ENCODE assay signal across 21 mouse cellular contexts in genomic region chr9:112715197-112715762, GRCm38 (mm10).
A peak's percentile ranks its signal among the peaks of the same experiment; 100 is the strongest.
DNase-seq lines count a peak whose midpoint lies in the region; ATAC-seq lines count a peak whose summit lies in the region.
"Had no signal": no experiment of that assay in that cellular context is flagged by ENCODE, and none has a peak within 500 bp of the region (broad histone marks: within the 10 kb centered on the region; RNA-seq: fewer than 3 reads in every experiment).

No protein-coding gene starts in this region.

- 0 out of 2 replicates have a peak, but pooled peaks cover 4% of the 10 kb centered on the region for H3K9me3 ChIP-seq in hindbrain, embryonic 12.5 days (replicated peaks)
- H3K9me3 ChIP-seq in hindbrain, embryonic 14.5 days (ENCODE audit: control insufficient read depth, low read length) = 0 out of 2 replicates have a peak, but pooled peaks cover 3% of the 10 kb centered on the region
- H3K9me3 ChIP-seq in neural tube, embryonic 11.5 days (ENCODE audit: control insufficient read depth, low read length) = no peaks in the 10 kb centered on the region
- H3K9me3 ChIP-seq in neural tube, embryonic 15.5 days (replicated peaks) = no peaks in the 10 kb centered on the region
- H3K9me3 ChIP-seq in forebrain, embryonic 15.5 days = no peaks in the 10 kb centered on the region
- H3K9me3 ChIP-seq: embryonic facial prominence, embryonic 15.5 days; heart, embryonic 12.5 days; hindbrain, embryonic 15.5 days had no signal

- no peaks in the 10 kb centered on the region for H3K36me3 ChIP-seq in hindbrain, embryonic 12.5 days
- H3K36me3 ChIP-seq in hindbrain, embryonic 14.5 days (replicated peaks; ENCODE audit: control insufficient read depth, insufficient read depth) = no peaks in the 10 kb centered on the region
- H3K36me3 ChIP-seq in neural tube, embryonic 11.5 days (ENCODE audit: control insufficient read depth, insufficient read depth, low read length) = no peaks in the 10 kb centered on the region
- no peaks in the 10 kb centered on the region for H3K36me3 ChIP-seq in neural tube, embryonic 15.5 days
- no peaks in the 10 kb centered on the region for H3K36me3 ChIP-seq in forebrain, embryonic 15.5 days
- H3K36me3 ChIP-seq: embryonic facial prominence, embryonic 15.5 days; heart, embryonic 12.5 days; hindbrain, embryonic 15.5 days had no signal

- no peaks in the 10 kb centered on the region for H3K27me3 ChIP-seq in hindbrain, embryonic 12.5 days
- no peaks in the 10 kb centered on the region for H3K27me3 ChIP-seq in hindbrain, embryonic 14.5 days (ENCODE audit: control insufficient read depth, insufficient read depth, low read length)
- no peaks in the 10 kb centered on the region for H3K27me3 ChIP-seq in neural tube, embryonic 11.5 days (ENCODE audit: control insufficient read depth, insufficient read depth, low read length)
- no peaks in the 10 kb centered on the region for H3K27me3 ChIP-seq in neural tube, embryonic 15.5 days (replicated peaks)
- no peaks in the 10 kb centered on the region for H3K27me3 ChIP-seq in forebrain, embryonic 15.5 days
- H3K27me3 ChIP-seq: CH12.LX; embryonic facial prominence, embryonic 15.5 days; heart, embryonic 12.5 days; hindbrain, embryonic 15.5 days; Patski had no signal

- H3K4me1 ChIP-seq in hindbrain, embryonic 12.5 days = peaks cover 3% of the 10 kb centered on the region; the same call in 1 of the 2 replicates
- H3K4me1 ChIP-seq in hindbrain, embryonic 14.5 days (replicated peaks; ENCODE audit: control insufficient read depth, insufficient read depth, low read length) = no peaks in the 10 kb centered on the region
- no peaks in the 10 kb centered on the region for H3K4me1 ChIP-seq in neural tube, embryonic 11.5 days (ENCODE audit: control insufficient read depth, insufficient read depth, low read length)
- H3K4me1 ChIP-seq in neural tube, embryonic 15.5 days = no peaks in the 10 kb centered on the region
- H3K4me1 ChIP-seq in forebrain, embryonic 15.5 days = peaks cover 8% of the 10 kb centered on the region
- H3K4me1 ChIP-seq: embryonic facial prominence, embryonic 15.5 days; heart, embryonic 12.5 days; hindbrain, embryonic 15.5 days had no signal

- H3K4me2 ChIP-seq in hindbrain, embryonic 12.5 days (replicated peaks) = no peak overlapping the region
- H3K4me2 ChIP-seq in hindbrain, embryonic 14.5 days (replicated peaks) = no peak overlapping the region
- no peak overlapping the region for H3K4me2 ChIP-seq in neural tube, embryonic 11.5 days (ENCODE audit: low read depth)
- H3K4me2 ChIP-seq in neural tube, embryonic 15.5 days = no peak overlapping the region
- no peak overlapping the region for H3K4me2 ChIP-seq in forebrain, embryonic 15.5 days (replicated peaks)
- H3K4me2 ChIP-seq: embryonic facial prominence, embryonic 15.5 days; heart, embryonic 12.5 days; hindbrain, embryonic 15.5 days had no signal

- peak; percentile 56; the same call in 1 of the 2 replicates for ATAC-seq in hindbrain, embryonic 12.5 days (ENCODE audit: low FRiP score)
- ATAC-seq in hindbrain, embryonic 14.5 days (ENCODE audit: low FRiP score) = no peak
- peak; percentile 26; the same call in 1 of the 2 replicates for ATAC-seq in neural tube, embryonic 11.5 days (ENCODE audit: insufficient read depth, low FRiP score, low TSS enrichment)
- no peak for ATAC-seq in neural tube, embryonic 15.5 days (ENCODE audit: low FRiP score)
- ATAC-seq in forebrain, embryonic 15.5 days (replicated peaks) = peak; percentile 35
- ATAC-seq: activated CD4-positive, CD25-positive, alpha-beta regulatory T cell, adult 4 months; inflammation-experienced regulatory T-cells, adult 6 months; intestine, postnatal 0 days; Patski had no signal

- no peak overlapping the region for H3K4me3 ChIP-seq in hindbrain, embryonic 12.5 days
- H3K4me3 ChIP-seq in hindbrain, embryonic 14.5 days (replicated peaks; ENCODE audit: low read length) = no peak overlapping the region
- H3K4me3 ChIP-seq in neural tube, embryonic 11.5 days (ENCODE audit: low read depth, low read length) = no peak overlapping the region
- no peak overlapping the region for H3K4me3 ChIP-seq in neural tube, embryonic 15.5 days (replicated peaks)
- no peak overlapping the region for H3K4me3 ChIP-seq in forebrain, embryonic 15.5 days
- H3K4me3 ChIP-seq: embryonic facial prominence, embryonic 15.5 days; erythroblast, embryonic 14.5 days; gastrocnemius, adult 2 months; heart, embryonic 12.5 days; hindbrain, embryonic 15.5 days had no signal

- 33% methylated on average over 1 of the region's 1 CpGs for WGBS in hindbrain, embryonic 12.5 days
- 18% methylated on average over 1 of the region's 1 CpGs for WGBS in hindbrain, embryonic 14.5 days
- 39% methylated on average over 1 of the region's 1 CpGs for WGBS in neural tube, embryonic 11.5 days
- WGBS in neural tube, embryonic 15.5 days = 15% methylated on average over 1 of the region's 1 CpGs
- 6% methylated on average over 1 of the region's 1 CpGs for WGBS in forebrain, embryonic 15.5 days

- H3K9ac ChIP-seq in hindbrain, embryonic 12.5 days = no peak overlapping the region
- no peak overlapping the region for H3K9ac ChIP-seq in hindbrain, embryonic 14.5 days
- H3K9ac ChIP-seq in neural tube, embryonic 11.5 days (ENCODE audit: low read length) = no peak overlapping the region
- no peak overlapping the region for H3K9ac ChIP-seq in neural tube, embryonic 15.5 days (replicated peaks)
- H3K9ac ChIP-seq in forebrain, embryonic 15.5 days (replicated peaks) = no peak overlapping the region
- H3K9ac ChIP-seq: embryonic facial prominence, embryonic 15.5 days; heart, embryonic 12.5 days; hindbrain, embryonic 15.5 days had no signal

- no peak for DNase-seq in hindbrain, embryonic 14.5 days (ENCODE audit: low spot score)
- no peak for DNase-seq in neural tube, embryonic 11.5 days (ENCODE audit: low spot score)
- no peak for DNase-seq in cerebellum, adult 9-11 months
- no peak for DNase-seq in left cerebral cortex, postnatal 25 days (ENCODE audit: low spot score in 2 of 2)
- DNase-seq: adrenal gland, postnatal 14 days; cerebellum, adult 18-20 months; cerebellum, postnatal 10 days; gastrocnemius, adult 2 months; gastrocnemius, postnatal 25 days had no signal

- H3K27ac ChIP-seq in hindbrain, embryonic 12.5 days = no peak overlapping the region
- H3K27ac ChIP-seq in hindbrain, embryonic 14.5 days = no peak overlapping the region
- no peak overlapping the region for H3K27ac ChIP-seq in neural tube, embryonic 11.5 days (ENCODE audit: low read depth, low read length)
- no peak overlapping the region for H3K27ac ChIP-seq in neural tube, embryonic 15.5 days (replicated peaks)
- no peak overlapping the region for H3K27ac ChIP-seq in forebrain, embryonic 15.5 days (replicated peaks)
- H3K27ac ChIP-seq: embryonic facial prominence, embryonic 15.5 days; gastrocnemius, adult 2 months; hindbrain, embryonic 15.5 days had no signal

- intact Hi-C loops in left cerebral cortex, postnatal 25 days (cut with DNase I) = no loop called here

Comparison
In these comparisons a context has a peak if more than half of its experiments do, and no peak if none do; other contexts are left out.
1. ATAC-seq: peak in hindbrain, embryonic 12.5 days (single experiment), neural tube, embryonic 11.5 days (single experiment) and forebrain, embryonic 15.5 days (single experiment); none in hindbrain, embryonic 14.5 days (single experiment) and neural tube, embryonic 15.5 days (single experiment).